Mouse (Mus musculus): Measurements from ENCODE around the gene Phc3.

Gene Phc3

DNA sequence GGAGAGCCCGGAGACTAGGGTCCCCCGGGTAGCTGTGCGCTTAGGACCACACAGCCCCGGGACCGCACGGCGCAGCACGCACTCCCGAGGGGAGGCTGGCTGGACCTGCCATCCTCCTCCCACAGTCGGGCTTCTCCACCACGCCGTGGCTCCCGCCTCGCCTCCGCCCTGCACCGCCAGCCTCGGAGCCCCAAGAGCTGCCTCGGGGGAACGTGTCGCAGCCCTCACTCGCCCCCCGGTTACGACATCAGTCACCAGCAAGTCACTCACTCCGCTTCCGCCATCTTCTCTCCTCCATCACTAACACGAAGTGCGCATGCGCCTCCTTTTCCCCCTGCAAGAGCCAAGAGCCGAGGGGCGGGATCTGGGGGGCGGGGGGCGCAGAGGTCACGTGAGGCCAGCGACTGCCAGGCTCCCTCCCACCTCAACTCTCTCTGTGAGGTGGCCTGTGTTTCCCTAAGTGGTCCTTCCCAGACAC lies at the start of gene Phc3:
Gene Phc3, minus strand, starts transcription at position 312 of the 478 bp plus-strand sequence.
- peak; percentile 98 for DNase-seq (ENCODE audit: low read depth, low spot score)

DNA sequence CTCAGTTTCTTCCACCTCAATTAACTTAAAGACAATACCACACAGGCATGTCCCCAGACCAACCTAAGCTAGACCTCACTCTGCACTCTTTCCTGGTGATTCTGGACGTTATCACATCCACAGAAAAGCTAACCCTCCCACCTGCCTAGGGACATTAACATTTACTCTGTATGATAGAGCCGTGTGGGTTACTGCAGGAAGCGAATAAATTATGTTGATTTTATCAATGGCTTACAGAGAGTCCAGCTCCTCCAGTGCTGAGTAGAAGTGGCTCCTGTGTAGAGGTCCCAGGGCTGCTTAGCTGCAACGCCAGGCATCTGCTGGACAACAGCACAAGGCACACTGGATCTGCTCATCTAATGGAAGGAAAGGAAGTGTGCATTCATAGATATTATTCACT lies 48.4 kb upstream of the Phc3 start:
- peak; percentile 93 for DNase-seq (ENCODE audit: low read depth, low spot score)

DNA sequence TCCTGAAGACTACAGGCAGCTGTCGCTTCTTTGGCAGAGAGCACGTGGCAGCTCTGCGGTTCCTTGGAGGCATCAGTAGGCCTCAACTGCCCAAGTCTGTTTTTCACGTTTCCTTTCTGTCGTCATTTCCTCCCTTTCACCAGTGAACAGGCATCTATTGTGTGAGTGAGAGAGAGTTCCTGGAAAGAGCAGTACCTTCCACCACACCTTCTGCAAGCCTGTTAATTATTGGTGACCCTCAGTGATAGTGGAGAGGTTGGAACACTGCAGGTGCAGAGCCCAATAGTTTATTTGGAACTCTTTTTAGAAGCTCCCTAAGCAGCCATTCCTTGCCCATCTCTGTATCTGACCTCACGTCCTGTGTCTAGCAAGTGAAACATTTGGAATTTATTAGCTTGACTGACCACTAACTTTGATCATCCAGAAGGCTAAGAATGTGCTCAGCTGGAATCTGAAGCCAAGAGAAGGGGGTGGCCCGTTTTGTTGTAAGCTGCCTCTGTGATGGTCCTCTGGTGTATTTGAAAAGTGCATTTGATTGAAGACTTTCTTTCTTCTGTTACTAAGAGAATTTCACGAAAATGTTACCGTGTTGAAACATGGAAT lies 47.5 kb upstream of the Phc3 start:
- DNase-seq (ENCODE audit: low read depth, low spot score): peak; percentile 94

DNA sequence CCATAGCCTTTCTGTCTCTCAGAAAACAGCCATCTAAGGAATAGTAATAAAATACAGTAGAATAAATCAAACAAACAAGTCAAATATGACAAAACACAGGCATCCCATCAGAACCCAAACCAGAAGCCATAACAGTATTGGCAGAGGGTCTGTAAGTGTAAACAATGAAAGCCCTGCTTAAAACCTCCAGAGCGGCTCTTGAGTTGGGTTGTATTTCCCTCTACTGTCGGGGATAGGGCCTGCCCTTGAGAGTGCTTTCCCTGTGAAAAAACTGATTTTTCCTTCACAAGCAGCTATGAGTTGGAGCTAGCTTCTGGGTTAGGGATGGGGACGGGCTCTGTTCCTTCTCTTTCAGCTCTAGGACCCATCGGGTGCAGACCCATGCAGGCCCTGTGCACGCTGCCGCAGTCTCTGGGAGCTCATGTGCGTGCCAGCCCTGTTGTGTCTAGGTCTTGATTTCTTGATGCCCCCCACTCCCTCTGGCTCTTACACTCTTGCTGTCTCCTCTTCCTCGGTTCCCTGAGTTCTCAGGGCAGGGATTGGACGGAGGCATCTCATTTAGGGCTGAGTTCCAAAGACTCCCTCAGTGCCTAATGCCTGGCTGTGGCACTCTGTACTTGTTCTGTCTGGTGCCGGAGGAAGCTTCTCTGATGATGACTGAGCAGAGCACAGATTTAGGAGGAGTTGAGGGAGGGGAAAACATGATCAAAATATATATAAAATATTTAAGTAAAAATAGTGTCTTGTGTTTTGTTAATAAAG lies 46.6 kb upstream of the Phc3 start:
- peak; percentile 53 for DNase-seq (ENCODE audit: low read depth, low spot score)

DNA sequence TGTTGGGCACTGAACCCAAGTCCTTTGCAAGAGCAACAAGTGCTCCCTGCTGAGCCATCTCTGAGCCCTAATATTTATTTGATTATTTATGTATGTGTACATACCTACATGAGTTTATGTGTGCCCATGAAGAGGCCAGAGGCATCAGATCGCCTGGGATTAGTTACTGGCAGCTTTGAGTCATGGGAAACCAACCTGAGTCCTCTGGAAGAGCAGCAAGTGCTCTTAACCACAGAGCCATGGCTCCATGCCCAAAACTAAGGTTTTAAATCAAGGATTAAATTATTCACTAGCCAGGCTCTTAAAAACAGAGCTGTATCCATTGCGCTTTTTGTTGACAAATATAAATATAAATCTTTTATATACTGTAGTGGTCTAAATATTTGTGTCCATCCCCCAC lies 45.2 kb upstream of the Phc3 start:
- no peak for DNase-seq (ENCODE audit: low read depth, low spot score)

DNA sequence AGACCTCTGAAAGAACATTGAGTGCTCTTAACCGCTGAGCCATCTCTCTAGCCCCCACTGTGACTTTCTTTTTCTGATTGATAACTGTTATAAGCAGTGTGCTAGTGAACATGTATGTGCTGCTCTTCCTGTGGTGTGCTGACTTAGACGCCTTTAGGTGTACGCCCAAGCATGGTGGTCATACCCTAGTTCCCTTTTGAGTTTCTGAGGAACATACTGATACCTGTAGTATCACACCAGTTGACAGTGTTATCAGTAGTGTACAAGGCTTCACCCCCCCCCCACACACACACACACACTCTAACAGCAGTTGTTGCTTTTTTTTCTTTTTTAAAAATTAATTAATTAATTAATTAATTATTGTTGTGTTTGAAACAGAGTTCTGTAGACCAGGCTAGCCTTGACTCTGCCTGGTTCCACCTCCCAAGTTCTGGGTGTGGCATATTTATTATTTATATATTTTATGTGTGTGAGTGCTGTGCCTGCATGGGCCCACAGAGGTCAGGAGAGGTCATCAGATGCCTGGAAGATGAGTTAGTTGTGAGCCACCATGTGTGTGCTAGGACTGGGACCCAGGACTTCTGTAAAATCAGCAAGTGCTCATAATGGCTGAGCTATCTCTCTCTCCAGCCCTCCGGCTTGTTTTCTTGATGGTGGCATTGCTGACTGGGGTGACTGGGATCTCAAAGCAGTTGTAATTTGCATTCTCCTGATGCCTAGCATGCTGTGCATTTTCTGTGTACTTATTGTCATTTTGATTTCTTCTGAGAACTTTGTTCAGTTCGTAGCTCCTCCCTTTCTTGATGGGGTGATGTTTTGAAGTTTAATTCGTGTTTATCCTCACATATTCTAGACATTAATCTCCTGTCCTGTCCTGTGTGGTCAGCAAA lies 35.4 kb upstream of the Phc3 start:
- DNase-seq (ENCODE audit: low read depth, low spot score): peak; percentile 87

DNA sequence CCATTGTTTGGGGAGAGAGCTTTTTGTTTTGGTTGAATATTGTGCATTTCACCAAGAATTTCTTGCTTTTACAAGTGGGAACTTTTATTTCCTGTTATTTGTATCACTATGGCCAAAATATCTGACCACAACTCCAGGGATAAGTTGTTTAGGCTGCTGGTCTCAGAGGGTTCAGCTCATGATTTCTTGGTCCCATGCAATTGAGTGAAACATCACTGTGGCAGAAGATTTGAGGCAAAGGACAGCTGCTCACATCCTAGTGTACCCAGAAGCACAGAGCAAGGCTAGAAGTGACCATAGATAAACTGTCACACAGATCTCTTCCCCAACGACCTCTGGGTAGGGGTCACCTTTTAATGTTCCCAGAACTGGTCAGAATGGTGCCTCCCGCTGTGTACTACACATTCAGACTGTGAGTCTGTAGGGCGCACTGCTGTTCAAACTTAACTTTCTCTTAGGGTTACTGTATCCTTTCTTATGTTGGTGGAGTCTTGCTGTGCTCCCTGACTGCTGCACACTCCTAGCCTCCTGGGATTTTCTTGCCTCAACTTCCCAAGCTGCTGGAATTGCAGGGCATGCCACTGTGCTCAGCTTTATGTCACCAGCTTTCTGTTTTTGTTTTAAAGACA lies 31.9 kb upstream of the Phc3 start:
- DNase-seq (ENCODE audit: low read depth, low spot score): peak; percentile 86

DNA sequence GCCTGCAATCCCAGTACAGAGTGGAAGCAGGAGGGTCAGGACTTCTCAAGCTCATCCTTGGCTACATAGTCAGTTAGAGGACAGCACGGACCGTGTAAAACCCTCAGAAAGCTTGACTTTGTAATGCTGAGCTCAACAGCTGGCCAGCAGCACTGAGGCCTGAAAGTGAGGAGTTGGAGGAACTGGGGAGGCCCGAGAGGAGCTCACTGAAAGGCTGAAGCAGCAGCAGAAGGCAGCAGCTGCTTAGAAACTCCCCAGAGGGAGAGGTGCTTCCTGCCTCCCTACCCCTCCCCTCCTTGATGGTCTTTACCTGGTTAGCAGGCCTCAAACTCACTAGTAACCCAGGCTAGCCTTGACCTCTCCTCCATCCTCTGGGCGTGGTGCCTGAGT lies 30.8 kb upstream of the Phc3 start:
- DNase-seq (ENCODE audit: low read depth, low spot score): peak; percentile 42

DNA sequence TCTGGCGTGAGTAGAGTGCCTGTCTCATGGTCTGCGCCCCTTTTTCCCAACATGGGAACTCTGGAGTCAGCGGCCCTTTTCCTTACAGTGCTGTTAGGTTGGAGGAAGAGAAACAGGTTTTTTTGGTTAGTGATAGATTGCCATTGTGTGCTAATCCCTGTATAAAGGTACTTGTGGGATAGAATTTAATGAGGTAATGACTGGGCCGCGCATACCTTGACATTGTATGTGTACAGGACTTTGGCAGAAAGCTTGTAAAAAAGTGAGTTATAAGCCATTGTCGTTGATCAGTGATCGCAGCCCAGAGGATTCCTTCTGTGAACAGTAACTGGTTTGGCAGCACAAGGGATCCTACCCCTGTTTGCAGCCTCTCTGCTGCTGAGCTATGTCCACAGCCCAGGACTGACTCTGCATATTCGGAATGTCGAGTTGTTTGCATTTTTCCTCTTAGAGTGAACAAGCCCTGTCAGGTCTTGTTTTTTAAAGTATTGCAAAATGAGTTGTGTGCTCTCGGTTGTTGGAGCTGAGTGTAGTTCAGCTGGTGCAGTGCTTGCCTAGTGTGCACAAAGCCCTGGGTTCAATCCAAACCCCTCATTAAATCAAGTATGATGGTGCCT lies 30.3 kb upstream of the Phc3 start:
- DNase-seq (ENCODE audit: low read depth, low spot score): peak; percentile 34

DNA sequence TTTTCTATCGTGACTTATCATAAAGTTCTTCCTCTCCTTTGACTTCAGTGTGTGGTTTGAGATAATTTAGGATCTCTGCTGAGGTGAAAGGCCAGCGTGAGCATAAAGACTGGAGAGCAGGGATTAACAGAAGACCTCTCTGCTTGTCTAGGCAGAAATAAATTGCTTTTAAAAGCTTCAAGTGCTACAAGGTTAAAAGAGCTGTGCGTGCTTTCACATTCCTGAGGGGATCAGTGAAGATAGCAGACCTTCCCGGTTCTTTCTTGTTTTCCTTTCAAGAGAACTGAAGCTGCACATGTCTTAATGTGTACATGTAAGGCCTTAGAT lies 27.4 kb upstream of the Phc3 start:
- peak; percentile 64 for DNase-seq (ENCODE audit: low read depth, low spot score)

DNA sequence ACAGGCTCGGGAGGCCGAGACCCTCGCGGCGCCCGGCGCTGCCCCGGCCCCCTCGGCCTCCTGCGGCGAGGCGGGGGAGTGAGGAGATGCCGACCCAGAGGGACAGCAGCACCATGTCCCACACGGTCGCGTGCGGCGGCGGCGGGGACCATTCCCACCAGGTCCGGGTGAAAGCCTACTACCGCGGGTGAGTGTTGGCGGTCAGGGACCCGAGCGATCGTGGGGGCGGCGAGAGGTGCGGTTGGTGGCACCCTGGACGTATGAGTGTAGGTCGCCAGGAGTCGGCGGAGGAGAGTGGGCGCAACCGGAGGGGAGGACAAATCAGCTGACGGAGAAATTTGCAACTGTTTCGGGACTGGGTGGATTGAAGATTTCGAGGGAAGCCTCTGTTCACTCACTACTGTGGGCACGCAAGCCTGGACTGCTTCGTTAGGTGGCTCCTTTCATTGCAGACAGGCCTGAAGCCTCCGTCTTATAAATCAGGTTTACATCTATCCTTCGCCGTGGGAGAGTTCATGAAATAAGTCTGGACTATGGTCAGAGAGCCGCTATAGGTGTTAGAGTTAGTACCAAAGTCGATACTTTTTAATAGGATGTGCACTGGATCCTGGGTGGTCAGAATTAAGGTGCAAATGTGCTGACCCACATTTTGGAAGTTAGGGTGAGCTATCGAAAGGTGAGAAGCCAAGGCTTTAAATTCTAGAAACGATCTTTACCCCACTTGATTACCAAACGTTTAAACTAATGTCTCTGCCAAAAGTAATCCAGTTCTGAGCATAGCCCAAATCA lies 26.9 kb upstream of the Phc3 start:
- DNase-seq (ENCODE audit: low read depth, low spot score): peak; percentile 62

DNA sequence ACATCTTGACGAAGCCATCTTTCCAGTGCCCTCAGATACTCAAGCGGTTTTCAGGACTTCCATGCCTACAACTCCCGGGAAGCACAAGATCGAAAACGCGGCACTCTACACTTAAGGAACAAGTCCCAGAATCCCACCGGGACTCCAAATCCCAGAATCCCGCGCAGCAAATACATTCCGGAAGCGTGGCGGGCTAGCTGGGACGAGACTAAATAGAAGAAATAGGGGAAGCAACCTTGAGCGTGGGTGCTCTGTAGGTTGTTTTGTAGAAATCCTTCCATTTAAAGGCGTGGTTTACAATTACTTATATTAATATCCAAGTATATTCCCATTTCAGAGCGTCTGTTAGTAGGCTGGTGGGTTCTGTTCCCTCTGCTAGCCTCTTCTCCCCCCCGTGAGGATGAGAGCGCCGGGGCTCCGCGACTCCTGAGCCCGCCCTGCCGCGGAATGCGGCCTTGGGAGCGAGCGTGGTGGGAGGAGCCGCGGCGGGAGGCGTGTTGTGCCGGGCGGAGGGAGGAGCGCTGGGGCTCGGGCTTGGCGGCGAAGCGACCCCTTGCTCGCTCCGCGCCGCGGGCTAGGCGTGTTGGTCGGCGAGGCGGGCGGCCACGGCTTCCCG lies 26.2 kb upstream of the Phc3 start, which contains the start of gene Prkci:
Gene Prkci, plus strand, starts transcription at position 465 of the 616 bp plus-strand sequence.
- DNase-seq (ENCODE audit: low read depth, low spot score): peak; percentile 98

DNA sequence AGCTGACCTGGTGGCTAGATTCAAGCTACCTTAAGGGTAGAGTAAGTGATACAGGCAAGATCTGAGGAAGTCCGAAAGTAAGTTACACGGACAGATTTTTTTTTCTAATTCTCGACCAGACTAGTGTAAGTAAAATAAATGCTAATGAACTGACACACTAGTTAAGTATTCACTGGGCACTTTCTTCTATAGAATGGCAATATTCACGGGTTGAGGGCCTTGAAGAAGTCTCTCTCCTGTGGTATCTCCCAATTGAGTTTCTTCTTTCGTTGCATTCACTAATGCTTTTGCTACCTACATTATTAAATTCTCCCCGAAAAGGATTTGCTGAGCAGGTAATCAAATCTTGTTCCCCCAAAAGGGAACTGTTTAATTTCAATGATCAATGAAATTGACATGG lies 25.6 kb upstream of the Phc3 start:
- no peak for DNase-seq (ENCODE audit: low read depth, low spot score)

DNA sequence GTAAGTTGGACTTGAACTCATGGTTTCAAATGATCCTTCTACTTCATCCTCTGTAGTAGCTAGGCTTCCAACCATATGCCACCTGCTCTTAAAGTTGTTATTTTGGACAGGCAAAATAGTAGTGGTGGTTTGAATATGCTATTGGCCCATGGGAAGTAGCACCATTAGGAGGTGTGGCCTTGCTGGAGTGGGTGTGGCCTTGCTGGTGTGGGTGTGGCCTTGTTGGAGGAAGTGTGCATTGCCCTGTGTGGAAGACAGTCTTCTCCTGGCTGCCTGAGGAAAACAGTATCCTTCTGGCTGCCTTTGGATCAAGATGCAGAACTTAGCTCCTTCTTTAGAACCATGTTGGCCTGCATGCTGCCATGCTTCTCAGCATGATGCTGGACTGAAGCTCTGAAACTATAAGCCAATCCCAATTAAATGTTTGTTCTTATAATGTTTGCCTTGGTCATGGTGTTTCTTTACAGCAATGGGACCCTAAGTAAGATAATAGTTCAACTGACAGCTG lies 23.9 kb upstream of the Phc3 start:
- peak; percentile 82 for DNase-seq (ENCODE audit: low read depth, low spot score)

DNA sequence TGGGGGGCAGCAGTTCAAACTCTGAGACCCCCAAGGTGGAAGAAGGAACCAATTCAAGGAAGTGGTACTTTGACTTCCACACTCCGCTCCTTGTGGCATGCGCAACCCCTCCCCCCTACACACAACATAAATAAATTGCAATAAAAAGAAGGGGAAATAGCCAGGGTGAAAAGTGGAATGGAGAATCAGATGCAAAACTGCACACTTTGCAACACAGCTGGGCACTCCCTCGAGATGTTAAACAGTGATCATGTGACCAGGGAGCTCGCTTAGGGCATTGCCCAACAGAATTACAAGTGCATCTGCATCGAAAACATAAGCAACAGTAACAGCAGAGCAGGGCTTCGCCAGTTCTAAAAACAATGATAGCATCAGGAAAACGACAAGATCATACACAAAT lies 22.9 kb upstream of the Phc3 start:
- DNase-seq (ENCODE audit: low read depth, low spot score): no peak

DNA sequence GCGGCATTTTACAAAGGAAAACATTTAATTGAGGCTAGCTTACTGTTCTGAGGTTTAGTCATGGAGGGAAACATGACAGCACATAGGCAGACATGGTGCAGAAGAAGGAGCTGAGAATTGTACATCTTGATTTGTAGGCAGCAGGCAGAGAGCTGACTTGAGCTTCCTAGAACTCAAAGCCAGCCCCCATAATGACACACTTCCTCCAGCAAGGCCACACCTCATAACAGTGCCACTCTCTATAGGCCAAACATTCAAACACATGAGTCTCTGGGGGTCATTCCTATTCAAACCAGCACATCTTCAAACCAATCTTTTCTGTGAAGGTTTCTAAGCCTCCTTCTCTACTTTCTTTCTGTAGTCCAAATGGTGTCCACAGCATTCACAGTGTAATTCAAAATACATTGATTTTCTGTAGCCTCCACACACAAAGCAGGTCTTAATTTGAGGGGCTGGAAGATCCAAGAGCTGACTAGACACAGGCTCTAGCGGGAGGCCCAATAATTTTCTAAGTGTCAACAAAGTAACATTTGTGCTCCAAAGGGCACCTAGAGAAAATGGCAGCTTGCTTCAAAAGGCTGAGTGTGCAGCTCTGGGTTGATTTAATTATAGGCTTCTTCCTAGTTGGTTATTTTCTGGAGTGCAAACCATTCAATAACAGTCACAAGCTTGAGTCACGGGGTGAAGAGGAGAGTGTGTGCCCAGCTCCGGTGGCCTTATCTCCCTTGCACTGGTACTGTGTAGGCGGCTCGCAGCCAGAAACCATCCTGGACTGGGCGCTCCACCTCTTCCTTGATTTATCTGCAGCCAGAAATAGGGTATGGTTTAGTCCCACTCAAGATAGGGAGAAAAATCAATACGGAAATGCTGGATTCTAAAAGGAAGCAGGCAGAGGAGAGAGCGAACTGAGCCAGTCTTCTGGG lies 18.4 kb upstream of the Phc3 start:
- DNase-seq (ENCODE audit: low read depth, low spot score): no peak

DNA sequence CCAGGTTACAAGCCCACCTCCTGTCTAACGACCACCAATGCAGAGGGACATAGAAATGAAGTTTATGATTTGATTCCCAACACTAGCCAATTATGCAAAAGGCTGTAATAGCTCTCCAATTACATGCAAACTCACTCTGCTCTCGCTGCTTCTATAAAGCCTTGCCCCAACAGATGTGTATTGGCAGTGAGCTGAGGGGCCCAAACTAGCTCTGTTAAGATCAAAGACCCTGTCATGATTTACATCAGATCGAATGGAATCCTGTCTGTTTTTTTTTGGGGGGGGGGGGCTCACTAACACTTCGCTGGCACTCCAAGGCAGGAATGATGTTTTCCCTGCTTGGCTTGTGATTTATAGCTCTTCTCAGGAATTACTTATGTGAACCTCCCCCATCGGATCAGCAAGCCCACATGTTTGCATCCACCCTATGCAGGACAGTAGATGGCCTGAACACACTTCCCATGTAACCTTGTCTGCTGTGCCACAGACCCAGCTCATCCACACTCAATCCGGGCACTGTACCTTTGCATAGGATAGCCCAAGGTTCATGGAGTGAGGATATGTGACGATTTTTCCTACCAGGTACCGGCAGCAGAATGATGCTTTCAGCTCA lies 13.8 kb upstream of the Phc3 start:
- DNase-seq (ENCODE audit: low read depth, low spot score): no peak

DNA sequence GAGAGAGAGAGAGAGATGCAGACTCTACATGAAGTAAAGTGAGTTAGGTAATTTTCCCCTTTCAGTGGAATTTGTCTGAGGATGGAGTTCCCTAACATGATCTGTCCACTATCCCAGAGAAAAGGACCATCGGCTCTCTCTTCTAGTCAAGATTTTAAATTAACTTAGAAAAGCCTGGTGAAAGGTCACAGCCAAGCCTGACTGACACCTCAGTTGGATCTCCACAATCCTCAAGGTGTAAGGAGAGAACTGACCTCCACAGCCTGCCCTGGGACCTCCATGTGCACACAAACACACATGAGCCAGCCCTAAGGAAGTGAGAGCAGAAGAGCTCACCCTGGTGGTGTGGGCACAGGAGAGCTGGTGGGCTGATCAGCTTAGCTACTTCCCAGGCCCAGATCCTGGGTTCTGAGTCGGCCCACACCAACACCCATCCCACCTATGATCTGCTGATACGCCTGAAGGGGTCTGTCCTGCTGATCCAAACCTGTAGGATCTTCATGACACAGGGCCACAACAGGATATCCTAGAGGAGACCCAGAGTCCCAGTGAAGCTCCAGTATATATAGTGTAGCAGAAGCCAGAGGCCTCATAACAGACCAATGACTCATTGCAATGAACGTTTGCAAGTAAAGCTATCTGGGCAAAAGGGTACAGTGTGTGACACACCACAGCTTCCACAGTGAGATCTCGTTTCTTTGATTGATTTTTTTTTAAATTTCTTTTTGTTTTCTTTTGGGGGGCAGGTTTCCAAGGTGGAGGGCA lies 12.6 kb upstream of the Phc3 start:
- DNase-seq (ENCODE audit: low read depth, low spot score): no peak

All from R1 (cell line).